Mouse (Mus musculus): ENCODE data around the gene Timd2. TPM values are rescaled to one million over a fixed set of nuclear protein-coding genes. Genes with fewer than 3 reads are reported as not detected.
"Not testable (repeated sequence)": the region's sequence is repeated elsewhere in the genome, so short reads cannot be mapped to it uniquely, and the experiment has no call there.

Timd2 gene
- polyA plus RNA-seq, 1 experiment from 2014 or later, result not detected

GRCm38 (mm10) chr11:46698830-46699229, 8.0 kb downstream of the Timd2 start:
- Histone ChIP-seq H3K9ac (no peak overlapping the region), H3K4me1 (no peaks in the 10 kb centered on the region), H3K9me3 (0 out of 2 replicates have a peak, but pooled peaks cover 3% of the 10 kb centered on the region), H3K4me2 (no peak overlapping the region), H3K4me3 (no peak overlapping the region), H3K27ac (no peak overlapping the region), H3K27me3 (no peaks in the 10 kb centered on the region), H3K36me3 (no peaks in the 10 kb centered on the region)
- 82% methylated on average over 5 of the region's 5 CpGs for WGBS
- no peak for ATAC-seq (ENCODE audit: insufficient number of reproducible peaks, insufficient read depth, low FRiP score, low TSS enrichment, low read depth)

- Histone ChIP-seq H3K4me1 (no peaks in the 10 kb centered on the region), H3K27ac (no peak overlapping the region), H3K36me3 (no peaks in the 10 kb centered on the region), H3K9me3 (0 out of 2 replicates have a peak, but pooled peaks cover 3% of the 10 kb centered on the region), H3K4me2 (no peak overlapping the region), H3K4me3 (no peak overlapping the region), H3K9ac (no peak overlapping the region), H3K27me3 (no peaks in the 10 kb centered on the region)
- WGBS, result 80% methylated on average over 6 of the region's 6 CpGs
- ATAC-seq (ENCODE audit: insufficient number of reproducible peaks, insufficient read depth, low FRiP score, low TSS enrichment, low read depth), result no peak
Measured at GRCm38 (mm10) chr11:46698278-46698655, 8.6 kb downstream of the Timd2 start.

- Histone ChIP-seq H3K9me3 (0 out of 2 replicates have a peak, but pooled peaks cover 3% of the 10 kb centered on the region), H3K27me3 (no peaks in the 10 kb centered on the region), H3K9ac (no peak overlapping the region), H3K4me1 (no peaks in the 10 kb centered on the region), H3K27ac (no peak overlapping the region), H3K4me3 (no peak overlapping the region), H3K4me2 (no peak overlapping the region), H3K36me3 (no peaks in the 10 kb centered on the region)
- 73% methylated on average over 5 of the region's 5 CpGs for WGBS
- no peak for ATAC-seq (ENCODE audit: insufficient number of reproducible peaks, insufficient read depth, low FRiP score, low TSS enrichment, low read depth)
Measured at GRCm38 (mm10) chr11:46697433-46698277, 9.2 kb downstream of the Timd2 start.

- not testable (repeated sequence) for H3K9me3 ChIP-seq; H3K27ac ChIP-seq; H3K4me3 ChIP-seq; ATAC-seq (ENCODE audit: insufficient number of reproducible peaks, insufficient read depth, low FRiP score, low TSS enrichment, low read depth); H3K27me3 ChIP-seq; H3K4me2 ChIP-seq; H3K9ac ChIP-seq; H3K36me3 ChIP-seq; H3K4me1 ChIP-seq
- 70% methylated on average over 2 of the region's 2 CpGs for WGBS
Measured at GRCm38 (mm10) chr11:46695849-46696248, 11.0 kb downstream of the Timd2 start.

- 86% methylated on average over 2 of the region's 2 CpGs for WGBS
Measured at GRCm38 (mm10) chr11:46690136-46690535, 16.7 kb downstream of the Timd2 start.

GRCm38 (mm10) chr11:46683723-46684122, 23.1 kb downstream of the Timd2 start:
- Histone ChIP-seq H3K9me3 (no peaks in the 10 kb centered on the region), H3K27ac (no peak overlapping the region), H3K36me3 (no peaks in the 10 kb centered on the region), H3K4me1 (no peaks in the 10 kb centered on the region), H3K27me3 (no peaks in the 10 kb centered on the region), H3K9ac (no peak overlapping the region), H3K4me3 (no peak overlapping the region), H3K4me2 (no peak overlapping the region)
- WGBS, result 58% methylated on average over 4 of the region's 4 CpGs
- no peak for ATAC-seq (ENCODE audit: insufficient number of reproducible peaks, insufficient read depth, low FRiP score, low TSS enrichment, low read depth)

More at GRCm38 (mm10) chr11:46690136-46690535, 16.7 kb downstream of the Timd2 start:
- ATAC-seq (ENCODE audit: insufficient number of reproducible peaks, insufficient read depth, low FRiP score, low TSS enrichment, low read depth), result no peak
- no peak overlapping the region for H3K9ac ChIP-seq
- no peak overlapping the region for H3K4me2 ChIP-seq
- H3K9me3 ChIP-seq, result no peaks in the 10 kb centered on the region
- no peak overlapping the region for H3K4me3 ChIP-seq
- H3K36me3 ChIP-seq, result no peaks in the 10 kb centered on the region
- H3K27me3 ChIP-seq, result no peaks in the 10 kb centered on the region
- no peaks in the 10 kb centered on the region for H3K4me1 ChIP-seq
- no peak overlapping the region for H3K27ac ChIP-seq

GRCm38 (mm10) chr11:46682842-46683241, 24.0 kb downstream of the Timd2 start:
- Histone ChIP-seq H3K27me3 (no peaks in the 10 kb centered on the region), H3K4me3 (no peak overlapping the region), H3K4me2 (no peak overlapping the region), H3K4me1 (no peaks in the 10 kb centered on the region), H3K27ac (no peak overlapping the region), H3K9ac (no peak overlapping the region), H3K36me3 (no peaks in the 10 kb centered on the region), H3K9me3 (no peaks in the 10 kb centered on the region)
- no peak for ATAC-seq (ENCODE audit: insufficient number of reproducible peaks, insufficient read depth, low FRiP score, low TSS enrichment, low read depth)
- WGBS, result 77% methylated on average over 1 of the region's 1 CpGs

GRCm38 (mm10) chr11:46667938-46668337, 38.9 kb downstream of the Timd2 start:
- no peaks in the 10 kb centered on the region for H3K9me3 ChIP-seq
- WGBS, result 67% methylated on average over 2 of the region's 2 CpGs
- H3K9ac ChIP-seq, result no peak overlapping the region
- H3K27ac ChIP-seq, result no peak overlapping the region
- H3K4me3 ChIP-seq, result no peak overlapping the region
- no peak overlapping the region for H3K4me2 ChIP-seq
- H3K36me3 ChIP-seq, result no peaks in the 10 kb centered on the region
- ATAC-seq (ENCODE audit: insufficient number of reproducible peaks, insufficient read depth, low FRiP score, low TSS enrichment, low read depth), result no peak
- no peaks in the 10 kb centered on the region for H3K27me3 ChIP-seq
- H3K4me1 ChIP-seq, result no peaks in the 10 kb centered on the region

GRCm38 (mm10) chr11:46667105-46667504, 39.8 kb downstream of the Timd2 start:
- WGBS, result 92% methylated on average over 3 of the region's 3 CpGs
- no peak overlapping the region for H3K4me3 ChIP-seq
- H3K9ac ChIP-seq, result no peak overlapping the region
- H3K4me2 ChIP-seq, result no peak overlapping the region
- H3K4me1 ChIP-seq, result no peaks in the 10 kb centered on the region
- no peaks in the 10 kb centered on the region for H3K9me3 ChIP-seq
- H3K36me3 ChIP-seq, result no peaks in the 10 kb centered on the region
- no peak for ATAC-seq (ENCODE audit: insufficient number of reproducible peaks, insufficient read depth, low FRiP score, low TSS enrichment, low read depth)
- no peak overlapping the region for H3K27ac ChIP-seq
- no peaks in the 10 kb centered on the region for H3K27me3 ChIP-seq

- Histone ChIP-seq H3K9ac (no peak overlapping the region), H3K27ac (no peak overlapping the region), H3K9me3 (no peaks in the 10 kb centered on the region), H3K4me1 (no peaks in the 10 kb centered on the region), H3K27me3 (no peaks in the 10 kb centered on the region), H3K4me2 (no peak overlapping the region), H3K4me3 (no peak overlapping the region), H3K36me3 (no peaks in the 10 kb centered on the region)
- no peak for ATAC-seq (ENCODE audit: insufficient number of reproducible peaks, insufficient read depth, low FRiP score, low TSS enrichment, low read depth)
- 63% methylated on average over 6 of the region's 6 CpGs for WGBS
Measured at GRCm38 (mm10) chr11:46665599-46666522, 41.0 kb downstream of the Timd2 start.

- Histone ChIP-seq H3K4me1 (no peaks in the 10 kb centered on the region), H3K36me3 (no peaks in the 10 kb centered on the region), H3K9me3 (no peaks in the 10 kb centered on the region), H3K4me2 (no peak overlapping the region), H3K4me3 (no peak overlapping the region), H3K27ac (no peak overlapping the region), H3K27me3 (no peaks in the 10 kb centered on the region), H3K9ac (no peak overlapping the region)
- no peak for ATAC-seq (ENCODE audit: insufficient number of reproducible peaks, insufficient read depth, low FRiP score, low TSS enrichment, low read depth)
- 72% methylated on average over 4 of the region's 4 CpGs for WGBS
Measured at GRCm38 (mm10) chr11:46663215-46663614, 43.6 kb downstream of the Timd2 start.

Data from embryonic facial prominence, embryonic 13.5 days (tissue).